Mouse (Mus musculus) urinary bladder, adult 18-20 months (tissue): ENCODE results near the gene Nol12.

Experiments used
- DNase-seq, 2 experiments: peaks; one replicate each; pipeline ENCODE4 v3.0.0; 2022; ENCODE audit warnings: low spot score in 2 of 2, mixed read lengths in 2 of 2

Nol12 gene

GRCm38 (mm10) chr15:78916052-78916826 is 18.5 kb upstream of the Nol12 start:
- no peak for DNase-seq

DNA sequence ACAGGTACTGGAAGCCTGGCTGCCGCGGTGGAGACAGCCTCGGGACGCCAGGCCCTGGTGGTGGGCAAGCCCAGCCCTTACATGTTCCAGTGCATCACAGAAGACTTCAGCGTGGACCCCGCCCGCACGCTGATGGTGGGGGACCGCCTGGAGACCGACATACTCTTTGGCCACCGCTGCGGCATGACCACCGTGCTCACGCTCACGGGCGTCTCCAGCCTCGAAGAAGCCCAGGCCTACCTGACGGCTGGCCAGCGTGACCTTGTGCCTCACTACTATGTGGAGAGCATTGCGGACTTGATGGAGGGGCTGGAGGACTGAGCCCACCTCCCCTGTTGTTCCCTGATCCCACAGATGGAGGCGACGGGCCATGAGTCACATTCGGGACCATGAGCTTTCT is 16.6 kb upstream of the Nol12 start:
- DNase-seq, result no peak

DNA sequence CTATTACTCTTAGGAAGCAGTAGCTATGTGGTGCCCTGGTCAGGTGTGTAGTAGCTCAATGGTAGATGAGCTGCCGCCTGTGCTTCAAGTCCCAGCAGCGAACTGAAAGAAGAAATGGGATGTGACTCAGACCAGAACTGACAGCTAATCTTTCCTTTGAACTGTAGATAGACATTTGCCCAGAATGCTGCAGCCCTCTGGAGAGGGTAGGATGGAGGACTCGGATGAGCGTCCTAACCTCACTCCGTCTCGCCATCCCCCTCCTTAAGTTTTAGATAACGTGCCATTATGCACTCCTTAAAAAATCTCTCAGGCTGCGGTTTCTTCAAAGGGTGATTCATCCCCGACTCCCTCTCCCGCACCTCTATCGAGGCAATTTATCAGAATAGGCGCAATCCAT is 14.8 kb upstream of the Nol12 start:
- DNase-seq, result no peak

DNA sequence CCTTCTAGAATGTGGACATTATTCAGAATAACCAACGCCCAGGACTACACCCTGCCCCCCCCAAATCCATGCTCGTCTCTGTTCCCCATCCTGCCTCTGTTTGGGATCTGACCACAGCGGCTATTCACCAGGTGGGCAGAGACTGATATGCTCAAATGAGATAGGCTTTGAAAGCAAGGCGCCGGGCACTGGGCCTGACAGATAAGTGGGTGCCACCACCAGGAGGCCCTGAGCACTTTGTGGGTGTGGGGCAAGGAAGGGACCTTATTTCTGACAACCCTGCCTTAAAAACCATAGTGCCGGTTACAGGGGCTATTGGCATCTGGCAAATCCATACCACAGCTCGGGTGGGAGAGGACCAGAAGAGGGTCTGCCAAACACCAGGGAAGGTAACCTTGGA is 12.0 kb upstream of the Nol12 start:
- DNase-seq, result no peak

DNA sequence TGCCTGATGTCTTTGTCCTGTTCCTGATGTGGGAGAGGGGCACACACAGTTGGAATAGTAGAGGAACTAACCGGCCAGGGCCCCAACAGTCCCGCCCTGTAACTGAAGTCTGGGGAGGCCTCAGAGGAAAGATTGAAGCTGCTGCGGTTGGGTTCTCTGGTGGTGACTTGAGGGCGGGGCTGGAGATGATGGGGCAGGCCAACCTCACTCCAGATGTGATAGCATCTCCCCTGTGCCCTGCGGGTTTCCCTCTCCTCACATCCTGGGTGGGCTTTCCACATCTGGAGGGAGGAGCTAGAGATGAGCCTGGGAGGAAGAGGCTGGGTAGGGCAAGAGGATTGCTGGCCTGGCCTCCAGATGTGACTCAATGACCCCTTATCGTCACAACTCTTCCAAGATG is 11.1 kb upstream of the Nol12 start:
- no peak for DNase-seq

DNA sequence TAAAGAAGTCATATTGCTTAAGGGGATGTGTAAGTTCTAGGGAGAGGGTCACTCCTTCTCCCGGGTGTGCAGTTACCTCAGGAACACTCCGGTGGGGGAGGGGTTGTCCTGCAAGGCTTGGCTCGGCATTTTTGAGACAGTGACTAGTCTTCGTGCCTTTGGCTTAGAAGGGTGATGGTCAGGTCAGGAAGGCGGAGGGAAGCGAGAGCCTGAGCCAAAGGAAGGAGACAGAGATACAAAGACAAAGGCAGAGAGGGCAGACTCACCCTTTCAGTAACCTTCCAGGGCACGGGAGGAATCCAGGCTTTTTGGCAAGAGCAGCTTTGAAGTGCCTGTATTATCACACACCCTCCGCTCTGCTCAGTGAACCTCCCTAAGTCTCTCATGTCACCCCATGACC is 9.6 kb upstream of the Nol12 start:
- DNase-seq, result no peak

GRCm38 (mm10) chr15:78926021-78926919 is 8.5 kb upstream of the Nol12 start, which contains the start of gene Lgals1:
TSS of gene Lgals1 (plus strand) at chr15:78926725.
- DNase-seq, result peak; percentile 63 to 83

- no peak for DNase-seq
Observed at GRCm38 (mm10) chr15:78927021-78927787, 7.5 kb upstream of the Nol12 start.

GRCm38 (mm10) chr15:78927788-78928457 is 6.8 kb upstream of the Nol12 start:
- DNase-seq, result peak in 1 of 2 experiments; percentile 68

GRCm38 (mm10) chr15:78928539-78928938 is 6.2 kb upstream of the Nol12 start:
- no peak for DNase-seq

DNA sequence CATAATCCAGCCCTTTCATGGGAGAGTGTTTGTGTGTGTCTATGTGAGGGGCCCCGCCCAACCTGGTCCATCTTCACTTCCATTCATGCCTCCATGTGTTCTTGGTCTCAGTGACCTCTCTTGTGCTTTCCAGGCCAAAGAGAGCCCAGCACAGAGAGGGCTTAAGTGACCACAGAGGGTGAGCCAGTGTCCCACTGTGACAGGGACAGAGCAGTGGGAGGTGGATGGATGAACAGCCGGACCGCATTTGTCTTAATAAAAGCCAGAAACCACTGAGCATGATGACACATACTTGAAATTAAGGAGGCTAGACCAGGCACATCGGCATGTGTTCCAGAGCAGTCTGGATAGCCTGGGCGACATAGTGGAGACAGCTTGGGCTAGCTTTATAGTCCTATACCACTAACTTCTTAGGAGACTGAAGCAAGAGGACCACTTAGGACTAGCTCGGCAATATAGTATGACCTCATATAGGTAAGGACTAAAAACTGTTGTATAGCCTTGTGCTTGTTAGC is 4.5 kb upstream of the Nol12 start:
- no peak for DNase-seq

DNA sequence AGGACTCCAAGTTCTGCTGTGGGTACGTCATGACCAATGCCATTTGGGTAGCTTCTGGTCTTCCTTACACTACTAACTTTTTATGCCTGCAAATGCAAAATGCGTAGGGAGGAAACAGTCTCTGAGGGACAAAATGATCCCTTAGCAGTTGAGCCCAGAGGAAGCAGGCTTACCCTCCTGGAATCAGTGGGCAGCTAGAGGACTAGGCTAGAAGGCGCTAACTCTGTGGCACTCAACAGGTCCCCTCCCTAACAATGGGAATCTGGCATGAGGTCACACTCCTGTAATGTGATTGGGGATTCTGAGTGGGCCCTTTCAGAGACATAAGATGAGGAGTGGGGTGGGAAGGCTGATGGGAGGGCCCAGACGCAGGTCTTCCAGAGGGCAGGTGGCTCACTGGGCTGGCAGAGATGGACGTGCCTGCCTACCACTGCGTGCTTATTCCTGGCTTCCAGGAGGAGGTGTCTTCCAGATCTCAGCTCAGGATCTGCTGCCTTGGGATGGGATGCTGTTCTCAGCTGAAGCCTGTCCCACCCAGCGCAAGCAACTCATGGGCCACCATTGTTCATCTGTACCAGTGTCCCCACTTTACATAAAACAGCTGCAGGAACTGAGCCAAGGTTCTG is 3.8 kb upstream of the Nol12 start:
- no peak for DNase-seq

DNA sequence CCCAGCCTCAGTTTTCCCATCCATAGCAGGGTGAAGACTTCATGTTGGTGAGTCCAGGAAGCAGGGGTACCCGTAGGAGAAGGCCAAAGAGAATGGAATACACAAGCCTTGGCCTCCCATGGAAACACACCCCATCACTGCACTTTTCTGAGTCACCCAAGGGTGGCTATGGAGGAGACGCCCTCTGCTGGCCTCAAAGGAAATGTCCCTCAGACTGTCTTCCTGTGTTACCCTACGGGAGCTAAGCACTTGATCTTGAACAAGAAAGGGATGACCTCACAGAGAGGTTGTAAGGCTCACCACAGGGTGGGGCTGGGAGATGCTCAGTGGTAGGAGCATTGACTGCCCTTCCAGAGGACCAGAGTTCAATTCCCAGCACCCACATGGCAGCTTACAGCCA is 3.2 kb upstream of the Nol12 start:
- DNase-seq, result no peak

GRCm38 (mm10) chr15:78936403-78936802 is 1.7 kb downstream of the Nol12 start:
- no peak for DNase-seq

DNA sequence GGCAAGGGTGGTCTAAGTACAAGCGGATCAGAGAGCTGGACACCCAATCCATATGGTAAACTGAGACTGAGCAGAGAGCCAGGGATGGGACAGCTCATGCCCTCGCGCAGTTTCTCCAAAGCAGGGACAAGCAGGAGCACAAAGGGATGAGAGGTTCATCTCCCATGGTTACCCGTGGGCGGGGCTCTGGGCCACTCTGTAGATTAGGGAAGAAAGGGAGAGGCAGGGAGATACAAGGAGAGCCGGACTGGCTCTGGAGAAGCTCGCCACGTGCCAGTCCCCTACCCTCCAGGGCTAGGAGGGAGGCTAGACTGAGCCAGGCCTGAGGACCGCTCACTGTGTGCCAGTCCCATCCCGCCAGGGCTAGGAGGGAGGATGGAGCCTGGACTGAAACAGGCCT is 2.6 kb downstream of the Nol12 start:
- DNase-seq, result no peak

GRCm38 (mm10) chr15:78937963-78938362 is 3.2 kb downstream of the Nol12 start:
- DNase-seq, result no peak

GRCm38 (mm10) chr15:78940325-78940724 is 5.6 kb downstream of the Nol12 start:
- no peak for DNase-seq

GRCm38 (mm10) chr15:78942663-78943062 is 7.9 kb downstream of the Nol12 start:
- DNase-seq, result peak; percentile 62 to 75

GRCm38 (mm10) chr15:78946232-78946631 is 11.5 kb downstream of the Nol12 start:
- no peak for DNase-seq

- peak; percentile 47 to 75 for DNase-seq
Observed at GRCm38 (mm10) chr15:78947657-78948056, 12.9 kb downstream of the Nol12 start, which contains the start of gene Triobp. TSS of gene Triobp (plus strand) at chr15:78947724.
